Mouse (Mus musculus) kidney, adult 18-20 months (tissue): ENCODE data around the gene Col4a1.

Experiments used
- DNase-seq: peaks from one replicate; pipeline ENCODE4 v3.0.0; 2021

The Col4a1 gene

GRCm38 (mm10) chr8:11327722-11328417 is 15.2 kb upstream of the Col4a1 start:
- no peak for DNase-seq

GRCm38 (mm10) chr8:11327298-11327697 is 14.7 kb upstream of the Col4a1 start:
- no peak for DNase-seq

GRCm38 (mm10) chr8:11324801-11325395 is 12.3 kb upstream of the Col4a1 start:
- peak; percentile 59 for DNase-seq

- DNase-seq: no peak
Measured at GRCm38 (mm10) chr8:11323681-11324080, 11.1 kb upstream of the Col4a1 start.

- DNase-seq: no peak
Measured at GRCm38 (mm10) chr8:11322724-11323585, 10.3 kb upstream of the Col4a1 start.

GRCm38 (mm10) chr8:11321841-11322240 is 9.2 kb upstream of the Col4a1 start:
- no peak for DNase-seq

GRCm38 (mm10) chr8:11319405-11319804 is 6.8 kb upstream of the Col4a1 start:
- no peak for DNase-seq

- no peak for DNase-seq
Measured at GRCm38 (mm10) chr8:11316118-11316517, 3.5 kb upstream of the Col4a1 start.

- no peak for DNase-seq
Measured at GRCm38 (mm10) chr8:11315179-11315943, 2.7 kb upstream of the Col4a1 start.

- no peak for DNase-seq
Measured at GRCm38 (mm10) chr8:11314613-11315012, 2.0 kb upstream of the Col4a1 start.

- peak; percentile 75 for DNase-seq
Measured at GRCm38 (mm10) chr8:11313176-11314111, 818 bp upstream of the Col4a1 start.

GRCm38 (mm10) chr8:11311681-11312348 is 811 bp downstream of the Col4a1 start:
- peak; percentile 76 for DNase-seq

- no peak for DNase-seq
Measured at GRCm38 (mm10) chr8:11310049-11310448, 2.6 kb downstream of the Col4a1 start.

GRCm38 (mm10) chr8:11309226-11309625 is 3.4 kb downstream of the Col4a1 start:
- no peak for DNase-seq

GRCm38 (mm10) chr8:11308570-11308998 is 4.0 kb downstream of the Col4a1 start:
- peak; percentile 60 for DNase-seq

GRCm38 (mm10) chr8:11307451-11307850 is 5.2 kb downstream of the Col4a1 start:
- no peak for DNase-seq

GRCm38 (mm10) chr8:11305539-11305938 is 7.1 kb downstream of the Col4a1 start:
- DNase-seq: no peak

GRCm38 (mm10) chr8:11304027-11304601 is 8.5 kb downstream of the Col4a1 start:
- no peak for DNase-seq

- DNase-seq: no peak
Measured at GRCm38 (mm10) chr8:11300436-11300835, 12.2 kb downstream of the Col4a1 start.

GRCm38 (mm10) chr8:11299317-11299602 is 13.4 kb downstream of the Col4a1 start:
- no peak for DNase-seq
